Mouse (Mus musculus) layer of hippocampus, adult 6 months (tissue): ENCODE results near the gene Smim8. TPM values are rescaled to one million over a fixed set of nuclear protein-coding genes. Genes with fewer than 3 reads are reported as not detected.

Experiments
- long read RNA-seq, 2 experiments: library from polyadenylated mRNA; unstranded; transcript quantifications; one replicate each; pipeline ENCODE4 v2.0.0; 2019 to 2020
- polyA plus RNA-seq: library from polyadenylated mRNA; unstranded; fragments of <200 nt; fragmentation: Nextera tagmentation; gene quantifications from 2 replicates; pipeline ENCODE4 v1.2.3, GENCODE M21; 2021

Gene Smim8
- 74.1 and 88.2 TPM in 2 replicates for polyA plus RNA-seq
- long read RNA-seq, experiment 1, transcript Smim8-205 (3 exons, 782 nt), result minor isoform, 5 of 39 reads
- long read RNA-seq, experiment 1, transcript Smim8-201 (3 exons, 786 nt), result major isoform, 27 of 39 reads
- long read RNA-seq, experiment 1, partial matches to known transcripts, result 1 of 39 reads
- long read RNA-seq, experiment 1, other reads (novel, unspliced or antisense), result 2 of 39 reads
- long read RNA-seq, experiment 2, transcript Smim8-201 (3 exons, 786 nt), result major isoform, 7 of 12 reads
- long read RNA-seq, experiment 2, partial matches to known transcripts, result 0 of 12 reads
- long read RNA-seq, experiment 2, other reads (novel, unspliced or antisense), result 1 of 12 reads

DNA sequence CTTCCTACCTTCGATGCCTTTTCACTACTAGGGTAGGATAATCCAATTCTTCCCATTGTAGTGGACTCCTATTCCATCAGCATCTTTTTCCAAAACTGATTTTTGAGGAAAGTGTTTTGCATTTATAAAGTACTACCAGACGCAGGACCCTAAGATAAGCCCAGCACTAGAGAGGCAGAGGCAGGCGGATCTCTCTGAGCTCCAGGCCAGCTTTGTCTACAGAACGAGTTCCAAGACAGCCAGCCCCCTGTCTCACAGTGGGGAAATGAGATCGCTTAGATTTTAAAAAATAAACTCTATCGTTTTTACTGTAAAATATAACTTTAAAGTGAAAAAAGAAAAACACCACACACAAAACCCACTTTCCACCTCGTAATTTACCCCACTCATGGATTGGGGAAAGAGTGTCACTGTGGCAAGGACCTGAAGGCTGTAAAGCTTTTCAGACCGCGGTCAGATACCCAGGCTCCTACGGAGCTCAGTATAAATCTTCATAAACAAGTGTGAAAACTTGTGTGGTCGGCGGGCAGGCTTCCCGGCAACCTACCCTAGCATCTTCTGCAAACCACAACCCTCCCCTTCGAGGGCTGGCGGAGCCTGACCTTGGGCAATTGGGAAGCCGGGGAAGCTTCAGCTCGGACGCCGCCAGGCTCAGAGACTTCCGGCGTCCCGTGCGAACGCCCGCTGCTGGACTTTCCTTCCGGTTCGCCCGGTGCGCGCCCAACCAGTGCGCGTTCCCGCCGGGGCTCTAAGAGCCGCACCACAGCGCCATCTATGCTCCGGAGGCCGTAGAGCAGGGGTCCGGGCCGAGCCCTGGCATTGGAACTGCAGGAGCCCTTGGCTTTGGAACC is at the start of gene Smim8:
Gene Smim8 (minus strand): TSS at position 747 of the 851 bp plus-strand sequence.

DNA sequence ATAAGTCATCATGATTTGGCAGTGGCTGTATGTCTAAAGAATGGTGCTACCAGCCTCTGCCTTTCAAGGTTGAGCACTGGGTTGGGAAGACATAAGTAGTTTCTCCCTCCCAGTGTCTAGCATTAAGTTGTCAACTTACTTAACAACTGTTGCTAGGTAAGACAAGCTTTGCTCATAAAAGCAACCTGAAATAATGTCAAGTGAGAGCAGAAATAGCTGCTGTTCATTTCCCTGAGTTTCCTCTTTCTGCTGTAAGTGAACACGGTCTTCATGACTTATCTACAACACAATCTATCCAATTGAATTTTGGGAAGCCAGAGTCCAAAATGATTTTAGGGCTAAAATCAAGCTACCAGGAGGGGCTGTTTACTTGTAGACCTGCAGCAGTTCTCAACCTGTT is 22.1 kb downstream of the Smim8 start, which contains the start of gene Gm136:
Gene Gm136 (minus strand): TSS at position 101 of the 400 bp plus-strand sequence.

DNA sequence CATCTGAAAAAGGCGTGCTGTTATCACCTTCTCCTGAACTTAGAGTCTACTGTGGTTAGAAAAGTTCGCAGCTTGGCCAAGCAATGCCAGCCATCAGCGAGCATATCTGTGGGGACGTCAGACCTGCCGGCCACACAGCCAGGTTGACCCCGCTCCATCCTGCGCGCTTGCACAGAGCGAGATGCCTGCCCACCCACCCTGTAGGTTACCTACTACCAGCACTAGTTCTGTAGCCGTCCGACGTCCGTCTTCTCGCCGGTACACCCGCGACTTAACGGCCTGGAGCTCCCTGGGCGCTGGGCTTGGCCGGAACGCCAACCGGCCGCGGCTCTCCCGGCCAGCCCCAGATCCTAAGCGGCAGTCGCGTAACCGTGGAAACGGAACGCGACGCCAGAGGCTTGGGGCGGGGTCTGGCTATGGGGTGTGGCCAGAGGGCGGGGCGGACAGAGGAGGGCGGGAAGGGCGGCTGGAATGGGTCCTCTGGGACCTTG is 48.3 kb downstream of the Smim8 start, which contains the start of gene Cfap206:
Gene Cfap206 (minus strand): TSS at position 356 of the 491 bp plus-strand sequence.

Other genes starting within 250 kb of the Smim8 start
- gene Akirin2, start 227.5 kb downstream of the Smim8 start, polyA plus RNA-seq, result 16.2 and 19.1 TPM in 2 replicates
- 36.2 and 38.3 TPM in 2 replicates for gene Orc3, start 163.5 kb downstream of the Smim8 start, polyA plus RNA-seq
- 19.3 and 21.0 TPM in 2 replicates for gene Rars2, start 163.5 kb downstream of the Smim8 start, polyA plus RNA-seq
- gene Slc35a1, start 91.0 kb downstream of the Smim8 start, polyA plus RNA-seq, result 24.9 and 29.8 TPM in 2 replicates
- gene Cfap206, start 48.2 kb downstream of the Smim8 start, polyA plus RNA-seq, result 2.8 and 6.6 TPM in 2 replicates
- not detected in 2 replicates for gene Gm136, start 22.2 kb downstream of the Smim8 start, polyA plus RNA-seq
- gene Zfp292, start 104.5 kb upstream of the Smim8 start, polyA plus RNA-seq, result 7.0 and 7.6 TPM in 2 replicates
- gene Cga, start 115.4 kb upstream of the Smim8 start, polyA plus RNA-seq, result not detected in 2 replicates